Mouse (Mus musculus) left cerebral cortex, adult 9 months (tissue): ENCODE data around the gene Gm9639.
"Not testable (repeated sequence)": the region's sequence is repeated elsewhere in the genome, so short reads cannot be mapped to it uniquely, and the experiment has no call there.

Experiments used
- DNase-seq, 2 experiments: peaks; one replicate each; pipeline ENCODE4 v3.0.0; 2022; ENCODE audit warnings: low spot score in 2 of 2

Gm9639 gene

DNA sequence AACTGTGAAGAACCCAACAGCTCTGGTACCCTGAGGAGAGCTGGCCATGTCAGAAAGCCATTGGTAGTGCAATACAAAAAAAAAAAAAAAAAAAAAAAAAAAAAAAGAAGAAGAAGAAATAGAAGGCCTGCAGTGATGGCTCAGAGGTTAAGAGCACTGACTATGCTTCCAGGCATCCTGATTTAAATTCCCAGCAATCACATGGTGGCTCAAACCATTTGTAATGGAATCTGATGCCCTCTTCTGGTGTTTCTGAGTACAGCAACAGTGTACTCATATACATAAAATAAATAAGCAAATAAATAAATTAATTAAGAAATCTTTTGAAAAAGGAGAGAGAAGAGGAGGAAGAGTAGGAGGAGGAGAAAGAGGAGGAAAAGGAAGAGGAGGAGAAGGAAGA is 41.4 kb downstream of the Gm9639 start:
- no peak for DNase-seq

DNA sequence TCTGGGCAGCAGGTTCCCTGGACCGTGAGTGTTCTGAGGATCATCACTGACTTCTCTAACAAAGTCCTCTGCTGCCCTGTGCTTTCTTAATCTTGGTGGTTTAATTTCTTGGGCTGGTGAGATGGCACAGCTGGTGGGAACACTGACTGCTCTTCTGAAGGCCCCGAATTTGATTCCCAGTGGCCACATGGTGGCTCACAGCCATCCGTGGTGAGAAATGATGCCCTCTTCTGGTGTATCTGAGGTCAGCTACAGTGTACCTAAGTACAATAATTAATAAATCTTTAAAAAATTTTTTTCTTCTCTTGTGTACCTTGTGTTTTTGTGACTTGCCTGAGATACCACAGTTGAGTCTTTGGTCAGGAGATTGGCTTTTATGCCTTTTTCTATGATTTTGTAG is 42.6 kb downstream of the Gm9639 start:
- DNase-seq = not testable (repeated sequence)

GRCm38 (mm10) chr10:77751254-77751653 is 43.6 kb downstream of the Gm9639 start, which contains the start of gene Gm9736:
Gene Gm9736 (minus strand): TSS chr10:77751354.
- DNase-seq = not testable (repeated sequence)

DNA sequence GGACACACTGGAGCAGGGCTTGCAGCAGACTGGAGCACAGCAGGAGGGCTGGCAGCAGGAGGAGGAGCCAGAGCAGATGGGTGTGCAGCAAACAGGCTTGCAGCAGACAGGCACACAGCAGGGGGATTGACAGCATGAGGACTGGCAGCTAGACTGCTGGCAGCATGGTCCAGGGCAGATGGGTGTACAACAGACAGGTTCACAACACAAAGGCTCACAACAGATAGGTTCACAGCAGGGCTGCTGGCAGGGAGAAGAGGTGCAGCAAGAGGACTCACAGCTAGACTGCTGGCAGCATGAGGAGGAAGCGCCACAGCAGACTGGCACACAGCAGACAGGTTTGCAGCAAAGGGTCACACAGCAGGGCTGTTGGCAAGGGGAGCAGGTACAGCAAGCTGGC is 44.2 kb downstream of the Gm9639 start:
- DNase-seq = not testable (repeated sequence)
